Mouse (Mus musculus): ENCODE data around the gene Satb2.

Gene Satb2

DNA sequence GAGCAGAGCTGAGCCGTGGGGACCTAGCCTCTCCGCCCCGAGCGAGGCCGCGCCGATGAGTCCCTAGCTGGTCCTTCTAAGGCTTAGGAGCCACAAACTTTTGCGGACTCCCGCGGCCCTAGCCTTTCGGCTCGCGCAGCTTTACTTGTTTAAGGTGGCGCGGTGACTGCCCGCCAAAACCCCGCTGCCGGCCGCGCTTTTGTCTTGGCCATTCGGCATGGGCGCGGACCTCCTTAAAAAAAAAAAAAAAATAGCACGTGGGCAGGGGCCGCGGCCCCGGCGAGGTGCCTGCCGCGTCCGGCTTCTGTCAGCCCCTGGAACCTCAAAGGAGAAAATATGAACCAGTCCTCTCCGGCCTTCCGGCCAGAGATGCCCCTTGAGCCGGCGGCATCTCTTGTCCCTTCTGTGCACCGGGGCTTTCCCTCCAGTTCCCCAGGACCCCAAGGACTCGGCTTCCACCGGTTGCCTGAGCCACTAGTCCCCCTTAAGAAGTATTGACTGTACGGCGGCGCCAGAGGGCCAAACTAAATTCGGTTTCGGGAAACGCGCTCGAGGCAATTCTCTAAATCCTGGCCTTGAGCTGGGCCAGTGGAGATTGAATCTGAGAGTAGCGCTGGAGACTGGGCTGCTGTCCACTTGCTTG, 5.4 kb downstream of the Satb2 start:
- peak; percentile 94 for DNase-seq

DNA sequence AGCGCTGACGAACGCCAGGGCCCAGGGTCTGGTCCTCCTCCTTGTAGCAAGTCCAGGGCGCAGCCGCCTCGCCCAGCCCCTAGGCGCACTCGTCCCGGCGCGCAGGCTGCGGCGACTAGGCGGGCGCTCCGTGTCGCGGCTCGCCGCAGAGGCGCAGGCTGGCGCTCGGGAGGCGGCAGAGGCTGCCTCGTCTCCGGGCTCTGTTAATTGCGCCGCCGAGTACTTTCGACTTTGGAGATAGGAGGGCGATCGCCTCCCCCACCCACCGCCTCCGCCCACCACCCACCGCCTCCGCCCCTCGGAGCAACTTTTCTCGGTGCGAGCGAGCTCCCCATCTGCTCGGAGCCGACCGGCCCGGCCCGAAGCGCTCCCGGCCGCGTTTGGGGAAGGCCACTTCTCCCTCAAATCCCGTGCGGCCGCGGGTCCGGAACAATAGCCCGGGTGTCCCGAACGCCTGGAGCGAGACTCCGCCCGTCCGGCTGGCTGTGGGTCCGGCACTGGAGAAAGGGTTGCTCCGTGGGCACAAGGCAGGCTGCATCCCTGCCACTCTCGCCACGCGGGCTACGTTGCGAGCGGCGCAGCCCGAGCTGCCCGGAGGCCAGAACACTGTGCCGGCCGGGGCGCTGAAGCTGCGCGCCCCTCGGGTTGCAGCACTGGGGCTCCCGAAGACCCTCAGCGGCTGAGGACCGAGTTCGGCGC, 6.0 kb downstream of the Satb2 start:
- peak; percentile 67 for DNase-seq

DNA sequence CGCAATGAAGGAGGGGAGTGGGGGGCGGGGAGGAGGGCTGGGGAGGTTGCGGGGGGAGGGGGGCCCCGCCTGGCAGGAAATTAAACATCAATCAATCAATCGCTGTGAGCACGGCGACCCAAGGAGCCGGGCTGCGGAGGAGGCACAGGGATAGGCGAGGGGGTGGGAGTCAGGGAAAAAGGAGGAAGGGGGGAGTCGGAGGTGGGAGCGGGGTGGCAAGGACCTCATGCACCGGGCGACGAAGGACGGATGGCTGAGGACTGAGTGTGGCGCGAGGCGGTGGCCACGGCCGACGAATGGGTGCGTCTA, 6.6 kb downstream of the Satb2 start:
- DNase-seq: no peak

DNA sequence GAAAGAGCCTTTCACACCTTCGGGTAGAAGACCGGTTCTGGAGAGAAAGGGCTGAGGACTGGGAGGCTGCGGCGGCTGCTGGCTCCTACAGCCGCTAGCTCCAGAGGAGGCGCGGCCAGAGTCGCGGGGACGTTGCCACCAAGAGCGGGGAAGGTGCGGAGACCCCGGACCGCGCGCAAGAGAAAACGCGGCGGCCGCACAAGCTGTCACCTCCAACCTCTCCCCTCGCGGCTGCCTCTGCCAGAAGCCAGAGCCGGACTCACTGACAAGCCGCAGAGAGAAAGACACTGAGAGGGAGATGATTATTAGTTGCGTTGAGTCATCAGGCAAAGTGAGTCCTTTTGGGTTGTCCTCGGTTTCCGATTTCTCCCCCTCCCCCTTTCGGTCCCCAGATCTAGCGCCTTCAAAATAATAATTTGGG, 7.0 kb downstream of the Satb2 start:
- peak; percentile 32 for DNase-seq

DNA sequence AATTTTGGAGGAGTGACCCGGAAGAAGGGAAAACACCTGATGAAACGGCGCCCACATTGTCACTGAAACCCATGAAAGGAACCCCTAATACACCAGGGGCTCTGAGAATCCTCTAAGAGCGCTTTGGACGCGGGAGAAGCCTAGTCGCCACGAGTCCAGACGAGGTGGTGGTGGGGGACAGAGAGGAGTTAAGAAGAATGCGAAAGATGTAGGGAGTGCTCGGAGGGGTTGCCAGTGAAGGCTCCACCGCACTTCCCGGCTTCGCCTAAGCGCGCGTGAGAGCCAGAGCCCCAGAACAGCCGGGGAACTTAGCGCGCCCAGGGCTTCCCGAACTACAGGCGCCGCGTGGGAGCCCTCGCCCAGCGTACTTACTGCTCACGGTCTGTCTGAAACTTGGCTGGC, 7.7 kb downstream of the Satb2 start:
- peak; percentile 36 for DNase-seq

DNA sequence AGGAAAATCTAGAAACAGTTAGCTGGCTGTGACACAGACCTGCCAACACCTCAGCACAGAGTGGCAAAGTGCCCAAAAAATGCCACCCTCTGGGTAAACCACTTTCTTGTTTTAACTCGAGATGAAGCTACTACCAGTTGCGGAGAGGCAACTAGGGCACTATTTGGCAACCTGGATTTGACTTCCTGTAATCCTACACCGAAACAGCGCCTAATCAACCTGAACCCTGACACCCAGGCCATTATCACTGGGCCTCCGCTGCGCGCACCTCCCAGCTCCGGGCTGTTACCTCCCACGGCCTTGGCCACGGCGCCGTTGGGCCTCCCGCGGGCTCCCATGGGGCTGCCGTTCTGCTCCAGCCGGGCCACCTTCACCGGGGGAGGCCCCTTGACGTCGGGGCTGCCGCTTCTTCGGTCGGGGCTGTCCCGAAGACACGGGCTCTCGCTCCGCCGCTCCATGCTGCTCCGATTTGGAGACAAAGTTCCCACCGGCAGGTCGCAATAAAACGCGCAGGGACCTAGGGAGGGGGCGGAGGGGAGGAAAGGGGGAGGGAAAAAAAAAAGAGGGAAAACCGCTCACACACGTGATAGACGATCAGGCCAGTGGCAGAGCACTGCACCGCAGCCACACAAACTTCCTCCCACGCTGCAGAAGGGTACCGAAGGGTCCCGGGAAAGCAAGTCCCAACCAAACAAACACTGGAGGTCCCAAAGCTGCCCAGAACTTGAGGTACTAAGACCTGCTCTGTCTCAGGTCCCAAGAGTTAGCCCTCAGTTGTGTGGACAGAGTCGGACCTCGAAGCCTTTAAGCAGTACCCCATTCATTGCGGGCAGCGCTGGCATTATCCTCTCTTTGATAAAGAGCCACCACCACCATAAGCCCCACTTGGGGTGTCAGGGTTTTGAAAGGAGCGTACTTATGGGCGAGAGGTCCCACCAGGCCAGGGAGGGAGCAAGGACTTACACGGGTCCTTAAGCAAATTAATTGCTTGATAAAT, 8.8 kb downstream of the Satb2 start:
- peak; percentile 55 for DNase-seq

DNA sequence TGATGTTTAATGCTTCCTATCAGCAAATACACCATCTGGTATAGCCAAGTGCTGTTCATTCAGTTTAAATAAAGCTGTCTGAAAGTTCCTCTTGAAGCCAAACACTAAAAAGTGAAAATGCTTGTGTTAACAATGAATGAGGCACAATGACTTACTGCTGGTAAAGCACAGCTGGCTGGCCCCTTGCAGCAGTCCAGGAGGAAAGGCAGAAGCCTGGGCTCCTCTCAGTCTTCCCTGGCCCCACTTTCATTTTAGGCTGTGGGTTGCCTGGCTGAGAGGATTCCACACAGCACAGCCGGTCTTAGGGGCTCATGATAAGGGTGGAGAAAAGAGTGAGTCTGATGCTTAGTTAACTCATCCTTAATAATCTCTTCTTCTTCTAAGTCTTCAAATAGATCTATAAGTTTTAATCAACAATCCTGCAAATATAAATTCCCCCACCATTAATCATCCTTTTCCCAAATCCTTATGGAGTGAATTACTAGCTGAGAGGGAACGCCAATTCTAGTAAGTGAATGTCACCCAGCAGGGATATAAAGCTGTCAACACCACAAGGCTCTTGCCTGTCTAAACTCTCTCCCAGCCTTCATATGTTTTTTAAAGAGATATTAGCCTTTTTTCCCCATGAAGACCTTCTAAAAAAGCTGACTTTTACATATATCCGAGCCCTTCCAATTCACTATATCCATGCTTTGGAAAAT, 12.4 kb downstream of the Satb2 start:
- no peak for DNase-seq

- DNase-seq: no peak
These were observed 14.0 kb downstream of the Satb2 start for GRCm38 (mm10) chr1:56964493-56964892.

DNA sequence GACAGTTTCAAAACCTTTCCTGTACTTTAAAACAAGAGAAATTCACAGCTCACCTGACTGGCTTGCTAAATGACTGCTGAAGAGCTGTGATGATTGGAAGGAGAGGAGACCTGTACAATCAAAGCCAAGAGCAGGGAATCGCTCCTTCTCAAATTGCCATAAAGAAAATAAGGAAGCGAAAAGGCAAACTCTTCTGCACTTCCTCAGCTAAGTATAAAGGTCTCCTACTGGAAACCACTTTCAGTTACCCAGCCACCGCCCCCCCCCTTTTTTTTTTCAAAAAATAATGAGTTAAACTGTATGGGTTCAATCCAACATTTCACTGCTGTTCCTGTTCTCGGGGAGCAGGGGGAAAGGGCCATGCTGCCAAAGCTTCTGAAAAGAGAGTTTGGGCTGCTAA, 15.2 kb downstream of the Satb2 start:
- no peak for DNase-seq

DNA sequence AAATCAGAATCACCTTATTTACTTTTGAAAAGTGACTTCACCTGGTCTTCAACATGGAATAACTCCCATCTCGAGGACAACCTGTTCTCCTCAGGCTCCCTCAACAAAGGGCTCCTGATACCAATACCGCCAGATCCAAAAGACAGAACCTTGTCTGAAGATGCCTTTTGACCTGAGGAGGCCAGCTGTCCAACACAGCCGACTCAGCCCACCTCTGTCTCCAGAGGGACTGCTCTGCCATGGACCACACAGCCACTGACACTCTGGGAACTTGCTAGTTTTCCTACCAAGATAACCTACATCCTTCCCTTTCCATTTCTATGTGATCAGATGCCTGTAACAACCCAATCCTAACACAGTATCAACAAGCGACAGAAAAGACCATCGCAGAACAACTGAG, 19.5 kb downstream of the Satb2 start:
- DNase-seq: no peak

DNA sequence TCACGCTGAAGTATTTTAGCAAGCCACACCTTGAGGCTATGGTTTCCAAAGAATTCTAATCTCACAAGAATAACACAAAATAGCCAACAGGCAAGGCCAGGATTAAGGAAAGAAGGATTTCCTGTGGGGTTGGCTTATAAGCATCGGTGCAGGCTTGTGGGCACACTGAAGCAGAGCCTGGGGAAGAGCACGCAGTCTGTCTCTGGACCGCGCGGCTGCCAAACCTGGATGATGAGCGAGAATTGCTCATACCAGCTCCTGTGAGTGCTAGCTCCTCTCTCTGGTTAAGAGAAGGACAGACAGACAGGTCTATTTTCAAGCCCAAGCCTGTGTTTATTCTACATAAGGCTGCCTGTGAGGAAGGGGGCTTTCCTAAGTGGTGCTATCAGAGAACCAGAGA, 20.5 kb downstream of the Satb2 start:
- no peak for DNase-seq

DNA sequence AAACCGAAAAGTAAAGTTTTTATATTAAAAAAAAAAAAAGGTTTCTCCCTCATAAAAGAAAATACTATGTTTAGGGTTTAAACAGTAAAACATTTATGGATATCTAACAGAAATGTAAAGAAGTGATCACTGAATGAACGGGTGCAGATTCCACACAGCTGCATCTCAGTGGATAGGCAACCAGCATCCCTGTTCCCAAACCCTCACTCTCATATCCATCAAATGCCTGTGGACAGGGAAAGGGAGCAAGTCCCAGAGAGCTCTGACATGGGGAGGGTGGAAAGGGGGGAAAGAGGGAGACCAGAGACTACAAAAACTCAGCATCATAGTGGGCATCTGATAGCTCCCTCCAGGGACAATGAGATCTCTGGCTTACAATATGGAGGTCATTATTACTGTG, 21.6 kb downstream of the Satb2 start:
- no peak for DNase-seq

- DNase-seq: no peak
These were observed 22.7 kb downstream of the Satb2 start for GRCm38 (mm10) chr1:56955739-56956085.

GRCm38 (mm10) chr1:56955055-56955738, 23.3 kb downstream of the Satb2 start:
- no peak for DNase-seq

- DNase-seq: no peak
These were observed 24.9 kb downstream of the Satb2 start for GRCm38 (mm10) chr1:56953538-56953937.

DNA sequence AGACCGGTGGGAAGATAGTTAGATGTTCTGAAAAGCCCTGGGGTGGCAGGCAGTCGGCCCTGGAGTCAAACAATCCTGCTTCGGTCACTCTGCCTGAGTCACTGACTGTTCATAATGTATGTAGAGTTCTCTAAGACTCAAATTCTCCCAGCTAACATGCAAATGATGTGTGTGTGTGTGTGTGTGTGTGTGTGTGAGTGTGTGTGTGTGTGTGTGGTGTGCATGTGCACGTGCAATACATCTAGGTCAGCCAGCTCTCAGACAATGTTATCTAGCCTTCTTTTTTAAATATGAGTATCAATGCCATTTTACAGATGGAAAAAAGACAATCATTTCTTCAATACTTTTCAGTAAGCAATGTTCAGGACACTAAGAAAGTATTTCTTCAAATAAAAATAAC, 26.5 kb downstream of the Satb2 start:
- no peak for DNase-seq

DNA sequence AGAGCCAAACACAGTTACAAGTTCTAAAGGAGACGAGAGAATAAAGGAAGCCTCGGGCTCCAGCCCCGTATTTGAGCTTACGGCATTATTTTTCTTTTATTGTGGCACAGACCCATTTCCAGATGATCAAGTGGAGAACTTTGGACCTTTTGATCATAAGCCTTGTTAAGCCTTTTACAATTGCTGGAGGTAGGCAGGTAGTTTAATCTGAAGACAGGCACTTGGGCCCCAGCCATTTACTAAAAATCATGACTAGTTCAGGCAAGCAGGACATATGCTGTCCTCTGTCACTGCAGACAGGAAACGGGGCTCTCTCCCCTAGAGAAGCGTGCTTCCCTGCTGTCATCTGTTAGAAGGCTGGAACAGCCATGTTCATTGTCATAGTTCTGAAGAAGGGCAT, 26.9 kb downstream of the Satb2 start:
- DNase-seq: no peak

DNA sequence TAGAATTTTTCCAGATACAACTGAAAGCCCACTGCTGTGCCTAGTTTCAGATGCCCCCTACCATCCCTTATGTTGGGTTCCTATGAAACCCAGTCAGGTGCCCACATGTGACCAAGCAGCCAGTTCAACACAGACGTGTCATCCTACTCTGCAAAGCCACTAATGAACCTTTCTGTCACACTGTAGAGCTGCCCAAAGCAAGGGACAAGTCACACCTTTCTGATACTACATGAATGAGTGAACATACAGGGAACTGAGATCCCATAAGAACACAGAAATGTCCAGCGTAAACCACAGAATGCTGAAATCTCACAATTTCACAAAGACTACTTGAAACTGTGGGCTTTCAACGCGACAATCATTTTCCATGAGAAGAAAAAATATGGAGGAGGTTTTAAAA, 39.0 kb downstream of the Satb2 start:
- no peak for DNase-seq

- no peak for DNase-seq
These were observed 40.0 kb downstream of the Satb2 start for GRCm38 (mm10) chr1:56938432-56938831.

GRCm38 (mm10) chr1:56936554-56936953, 41.9 kb downstream of the Satb2 start:
- no peak for DNase-seq

GRCm38 (mm10) chr1:56933821-56934220, 44.6 kb downstream of the Satb2 start:
- DNase-seq: no peak

- no peak for DNase-seq
These were observed 48.4 kb downstream of the Satb2 start for GRCm38 (mm10) chr1:56930096-56930495.

- no peak for DNase-seq
These were observed 49.7 kb downstream of the Satb2 start for GRCm38 (mm10) chr1:56928731-56929130.
